Mouse (Mus musculus) limb, embryonic 11.5 days (tissue): ENCODE data around the gene Ctrb1. TPM values are rescaled to one million over a fixed set of nuclear protein-coding genes. Genes with fewer than 3 reads are reported as not detected.
A peak's percentile ranks its signal among the peaks of the same experiment; 100 is the strongest.

Experiments used
- ATAC-seq: fragments of 200-750 bp; cut with Nextera tagmentation; 2 replicates; pipeline ENCODE4 v1.8.0; 2017; ENCODE audit warnings: low read depth; ENCODE audit not compliant: insufficient number of reproducible peaks, low FRiP score, low TSS enrichment
- DNase-seq: peaks from one replicate; pipeline ENCODE4 v3.0.0-alpha.2; 2015; ENCODE audit warnings: low spot score
- H3K27ac ChIP-seq: fragments of 300-500 bp; sonication (generic); replicated peaks from 2 replicates; pipeline ENCODE4 v1.5.1; 2014; ENCODE audit warnings: low read depth, mild to moderate bottlenecking, low read length
- H3K27me3 ChIP-seq: fragments of 300-500 bp; sonication (generic); 2 replicates; pipeline ENCODE4 v1.6.1; 2014; ENCODE audit warnings: mild to moderate bottlenecking, low read length, mixed read lengths; ENCODE audit not compliant: control insufficient read depth, insufficient read depth
- H3K36me3 ChIP-seq: fragments of 300-500 bp; sonication (generic); 2 replicates; pipeline ENCODE4 v1.6.1; 2014; ENCODE audit warnings: mild to moderate bottlenecking, low read length, moderate library complexity, mixed read lengths; ENCODE audit not compliant: control insufficient read depth, insufficient read depth
- H3K4me1 ChIP-seq: fragments of 300-500 bp; sonication (generic); 2 replicates; pipeline ENCODE4 v1.6.1; 2014; ENCODE audit warnings: low read length, mixed read lengths; ENCODE audit not compliant: control insufficient read depth, insufficient read depth
- H3K4me2 ChIP-seq: fragments of 300-500 bp; sonication (generic); 2 replicates; pipeline ENCODE4 v1.6.1; 2014; ENCODE audit warnings: low read depth, mild to moderate bottlenecking, moderate library complexity; ENCODE audit not compliant: severe bottlenecking
- H3K4me3 ChIP-seq: fragments of 300-500 bp; sonication (generic); 2 replicates; pipeline ENCODE4 v1.5.1; 2014; ENCODE audit warnings: low read depth, low read length
- H3K9ac ChIP-seq: fragments of 300-500 bp; sonication (generic); 2 replicates; pipeline ENCODE4 v1.6.1; 2014; ENCODE audit warnings: mild to moderate bottlenecking, low read length
- H3K9me3 ChIP-seq: fragments of 300-500 bp; sonication (generic); 2 replicates; pipeline ENCODE4 v1.6.1; 2016; ENCODE audit warnings: low read length; ENCODE audit not compliant: control insufficient read depth
- WGBS: fragments of 180-500 bp; shearing (Covaris S2); extraction: QIAGEN DNeasy Blood & Tissue Kit; methylation state at CpG from one replicate; pipeline ENCODE4 v1.1.7; 2014; 5-methylcytosine and 5-hydroxymethylcytosine counted together
- polyA plus RNA-seq: library from polyadenylated mRNA; unstranded; fragments of >200 nt; fragmentation: Nextera tagmentation; extraction: Ambion mirVana; gene quantifications from 2 replicates; pipeline ENCODE4 v1.2.1, GENCODE M21; 2014

The Ctrb1 gene
- polyA plus RNA-seq, 1 experiment from 2014 or later = not detected

DNA sequence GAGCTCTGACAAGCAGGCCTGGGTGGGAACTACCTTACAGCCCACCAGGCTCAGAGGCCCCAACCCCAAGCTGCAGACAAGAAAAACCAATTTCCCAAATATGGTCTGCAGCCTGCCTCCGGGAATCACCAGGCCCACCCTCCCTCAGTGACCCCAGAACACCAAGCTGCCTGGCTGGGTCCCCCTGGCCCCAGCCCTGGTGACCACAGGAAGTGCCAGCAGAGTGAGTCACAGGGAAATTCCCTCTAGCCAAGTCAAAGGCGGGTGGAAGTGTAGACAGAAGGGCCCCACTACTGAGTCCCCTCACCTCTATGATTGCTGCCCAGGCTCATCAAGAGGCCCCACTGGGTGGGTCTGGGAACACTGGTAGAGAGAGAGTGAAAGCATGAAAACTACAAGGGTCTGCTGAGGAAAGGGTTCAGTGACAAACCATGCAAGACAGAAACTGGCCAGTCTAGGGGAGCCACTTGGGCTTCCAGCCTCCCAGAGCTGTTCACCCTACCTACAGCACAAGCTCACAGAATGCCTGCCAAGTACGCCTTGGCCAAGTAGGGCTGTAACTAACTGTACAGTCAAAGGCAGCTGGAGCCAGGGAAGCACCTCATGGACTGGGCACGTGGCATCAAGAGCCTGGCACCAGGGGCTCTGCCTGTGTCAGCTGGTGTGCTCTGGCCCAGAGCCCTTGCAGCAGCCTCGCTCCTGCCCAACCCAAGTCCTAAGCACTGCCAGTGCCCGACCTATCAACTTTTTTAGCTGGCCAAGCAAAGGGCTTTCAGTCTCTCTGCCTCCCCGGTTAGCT lies 35.5 kb upstream of the Ctrb1 start:
- WGBS = 63% methylated on average over 7 of the region's 7 CpGs
- no peaks in the 10 kb centered on the region for H3K9me3 ChIP-seq
- H3K27me3 ChIP-seq = no peaks in the 10 kb centered on the region
- H3K9ac ChIP-seq = no peak overlapping the region
- no peak for ATAC-seq
- peak; percentile 34 for DNase-seq
- no peak overlapping the region for H3K4me3 ChIP-seq
- peak overlapping the region; percentile 21; the same call in 1 of the 2 replicates for H3K27ac ChIP-seq
- H3K36me3 ChIP-seq = no peaks in the 10 kb centered on the region; the same call in 1 of the 2 replicates
- H3K4me2 ChIP-seq = no peak overlapping the region
- H3K4me1 ChIP-seq = peaks cover 14% of the 10 kb centered on the region

DNA sequence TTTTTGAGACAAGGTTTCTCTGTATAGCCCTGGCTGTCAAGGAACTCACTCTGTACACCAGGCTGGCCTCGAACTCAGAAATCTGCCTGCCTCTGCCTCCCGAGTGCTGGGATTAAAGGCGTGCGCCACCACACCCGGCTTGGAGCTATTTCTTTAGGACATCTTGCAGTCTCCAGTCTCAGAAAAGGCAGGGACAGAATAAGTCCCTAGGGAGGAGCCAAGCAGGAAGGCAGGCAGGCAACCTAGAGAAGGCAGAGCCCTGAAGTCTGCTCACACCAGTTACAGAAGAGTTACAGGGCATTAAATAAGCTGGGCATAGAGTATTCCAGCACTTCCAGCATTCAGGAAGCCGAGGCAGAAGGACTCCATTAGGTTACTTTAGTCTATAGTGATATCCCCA lies 34.5 kb upstream of the Ctrb1 start:
- no peak overlapping the region for H3K9ac ChIP-seq
- no peaks in the 10 kb centered on the region for H3K27me3 ChIP-seq
- no peak overlapping the region for H3K27ac ChIP-seq
- H3K9me3 ChIP-seq = no peaks in the 10 kb centered on the region
- no peak overlapping the region for H3K4me3 ChIP-seq
- H3K4me1 ChIP-seq = peaks cover 9% of the 10 kb centered on the region
- DNase-seq = no peak
- no peaks in the 10 kb centered on the region; the same call in 1 of the 2 replicates for H3K36me3 ChIP-seq
- H3K4me2 ChIP-seq = no peak overlapping the region
- 95% methylated on average over 6 of the region's 6 CpGs for WGBS
- ATAC-seq = no peak

DNA sequence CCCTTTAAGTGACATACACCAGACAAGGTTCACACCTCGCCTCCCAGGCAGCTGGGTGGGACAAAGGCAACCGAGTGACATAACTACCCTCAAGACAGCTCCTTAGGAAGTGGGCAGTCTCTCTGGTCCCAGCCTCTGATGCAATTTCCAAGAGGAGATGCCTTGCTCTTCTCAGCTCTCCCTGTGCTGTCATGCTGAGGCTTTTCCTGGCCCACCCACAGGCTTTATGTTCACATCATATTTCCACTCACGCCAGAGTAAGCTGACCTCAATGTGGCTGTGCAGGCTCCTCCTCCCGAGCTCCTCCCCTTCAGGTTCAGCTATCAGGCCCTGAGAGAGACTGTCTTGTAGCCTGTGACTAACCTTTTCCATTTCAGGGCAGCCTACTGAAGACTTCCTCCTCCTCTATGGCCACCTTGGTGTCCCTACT lies 29.3 kb upstream of the Ctrb1 start:
- DNase-seq = no peak

DNA sequence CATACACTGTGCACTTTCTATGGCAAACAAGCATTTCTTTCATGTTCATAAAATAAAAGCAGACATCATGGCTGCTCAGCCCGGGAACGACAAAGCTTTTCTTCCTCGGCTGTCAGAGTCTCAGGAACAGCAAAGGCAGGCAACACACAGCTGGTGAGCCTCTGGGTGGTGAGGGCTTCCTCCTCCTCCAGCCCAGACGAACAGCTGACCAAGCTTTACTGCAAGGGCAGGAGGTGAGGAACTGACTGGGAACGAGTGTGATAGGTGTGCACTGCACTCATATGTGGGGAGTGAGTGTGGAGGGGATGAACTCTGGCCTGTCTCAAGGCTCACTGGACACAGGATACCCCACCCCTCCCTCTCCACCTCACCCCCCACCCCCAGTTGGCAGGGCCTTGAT lies 28.1 kb upstream of the Ctrb1 start:
- Histone ChIP-seq H3K27ac (no peak overlapping the region), H3K4me3 (no peak overlapping the region), H3K9ac (no peak overlapping the region), H3K4me1 (no peaks in the 10 kb centered on the region), H3K9me3 (no peaks in the 10 kb centered on the region), H3K27me3 (no peaks in the 10 kb centered on the region), H3K4me2 (no peak overlapping the region), H3K36me3 (peaks cover 2% of the 10 kb centered on the region; the same call in 1 of the 2 replicates)
- DNase-seq (no peak), ATAC-seq (no peak)
- 76% methylated on average over 5 of the region's 5 CpGs for whole genome bisulfite sequencing

More for the DNA sequence above, 29.3 kb upstream of the Ctrb1 start:
- Histone ChIP-seq H3K4me3 (no peak overlapping the region), H3K4me1 (no peaks in the 10 kb centered on the region), H3K27me3 (no peaks in the 10 kb centered on the region), H3K9ac (no peak overlapping the region), H3K36me3 (no peaks in the 10 kb centered on the region; the same call in 1 of the 2 replicates), H3K27ac (no peak overlapping the region), H3K9me3 (no peaks in the 10 kb centered on the region), H3K4me2 (no peak overlapping the region)
- no peak for ATAC-seq
- 70% methylated on average over 4 of the region's 4 CpGs for WGBS

DNA sequence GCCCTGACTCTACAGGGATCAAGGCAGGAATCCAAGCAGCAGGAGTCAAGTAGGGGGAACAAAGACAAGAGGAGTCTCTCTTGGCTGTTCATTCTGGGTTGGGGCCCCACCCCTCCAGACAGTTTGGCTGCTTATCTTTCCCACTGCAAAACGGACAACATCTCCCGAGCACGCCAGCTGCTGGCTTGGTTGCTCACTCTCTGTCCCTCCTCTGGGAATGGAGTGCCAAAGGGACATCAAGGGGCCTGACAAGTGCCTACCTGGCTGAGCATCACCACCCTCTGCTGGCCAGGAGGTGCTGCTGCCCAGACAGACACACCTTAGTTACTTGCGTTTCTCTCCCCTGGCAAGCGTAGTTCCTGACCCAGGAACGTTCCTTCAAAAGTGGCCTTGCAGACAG lies 27.1 kb upstream of the Ctrb1 start:
- ATAC-seq (no peak), DNase-seq (no peak)
- Histone ChIP-seq H3K27ac (no peak overlapping the region), H3K27me3 (no peaks in the 10 kb centered on the region), H3K9me3 (no peaks in the 10 kb centered on the region), H3K36me3 (peaks cover 9% of the 10 kb centered on the region; the same call in 1 of the 2 replicates), H3K4me2 (no peak overlapping the region), H3K4me1 (no peaks in the 10 kb centered on the region), H3K4me3 (no peak overlapping the region), H3K9ac (no peak overlapping the region)
- 77% methylated on average over 6 of the region's 6 CpGs for WGBS

DNA sequence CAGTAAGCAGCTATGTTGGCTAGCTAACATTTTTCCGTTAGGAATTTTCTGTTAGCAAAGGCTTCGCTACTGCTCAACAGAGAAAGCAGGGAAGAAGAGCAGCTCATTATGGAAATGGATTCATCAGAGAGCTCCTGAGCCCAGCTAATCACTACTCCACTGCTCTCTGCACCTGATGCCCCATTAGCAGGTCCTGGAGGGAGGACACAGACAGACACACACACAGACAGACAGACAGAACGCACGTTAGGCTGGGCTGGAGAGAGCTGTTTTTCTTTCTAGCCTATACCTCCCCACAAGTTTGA lies 26.6 kb upstream of the Ctrb1 start:
- Histone ChIP-seq H3K9me3 (no peaks in the 10 kb centered on the region), H3K36me3 (peaks cover 10% of the 10 kb centered on the region; the same call in 1 of the 2 replicates), H3K27me3 (no peaks in the 10 kb centered on the region), H3K4me1 (no peaks in the 10 kb centered on the region), H3K27ac (no peak overlapping the region), H3K9ac (no peak overlapping the region), H3K4me2 (no peak overlapping the region), H3K4me3 (no peak overlapping the region)
- DNase-seq (no peak), ATAC-seq (no peak)
- 89% methylated on average over 4 of the region's 4 CpGs for WGBS

DNA sequence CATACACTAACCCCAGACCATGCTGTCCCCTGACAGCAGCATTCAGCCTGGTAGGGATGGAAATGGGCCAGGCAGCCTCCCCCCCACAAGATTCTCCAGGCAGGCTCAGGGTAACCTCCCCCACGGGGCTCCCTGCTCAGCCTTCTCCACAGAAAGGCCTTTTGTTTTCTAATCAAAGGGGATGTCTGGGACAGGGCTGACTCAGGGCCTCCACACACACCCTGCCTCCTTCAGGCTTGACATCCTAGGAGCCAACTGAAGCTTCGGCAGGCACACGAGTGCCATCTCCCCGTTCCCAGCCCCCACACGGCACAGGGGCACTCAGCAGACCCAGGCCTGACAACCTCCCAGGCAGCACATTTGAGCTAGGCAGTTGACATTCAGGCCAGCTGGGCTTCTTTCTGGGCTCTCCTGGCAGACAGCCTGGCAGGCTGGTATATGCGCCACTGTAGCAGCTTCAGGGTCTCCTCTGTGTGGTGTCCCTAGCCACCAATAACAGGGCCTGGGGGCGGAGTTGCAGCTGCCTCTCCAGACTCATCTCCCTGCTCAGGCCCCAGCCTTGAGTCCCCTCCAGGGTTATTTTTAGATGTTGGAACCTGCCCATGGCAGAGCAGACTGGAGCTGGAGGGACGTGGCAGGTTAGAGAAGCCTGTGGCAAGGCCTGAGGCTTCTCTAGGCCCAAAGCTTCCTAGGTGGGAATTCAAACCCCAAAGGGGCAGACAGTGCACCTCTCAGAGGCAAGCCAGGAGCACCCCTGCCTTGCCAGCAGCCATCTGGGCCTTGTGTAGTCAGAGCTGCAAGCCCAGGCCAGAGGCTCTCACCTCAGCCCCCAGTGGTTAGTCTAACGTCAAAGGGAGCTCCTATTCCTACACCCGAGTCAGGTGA lies 26.0 kb upstream of the Ctrb1 start:
- DNase-seq (no peak), ATAC-seq (peak; percentile 40; the same call in 1 of the 2 replicates)
- no peaks in the 10 kb centered on the region for H3K9me3 ChIP-seq
- peaks cover 14% of the 10 kb centered on the region for H3K36me3 ChIP-seq
- H3K27me3 ChIP-seq = no peaks in the 10 kb centered on the region
- 80% methylated on average over 10 of the region's 10 CpGs for WGBS
- H3K9ac ChIP-seq = no peak overlapping the region
- no peak overlapping the region for H3K27ac ChIP-seq
- H3K4me1 ChIP-seq = no peaks in the 10 kb centered on the region
- H3K4me2 ChIP-seq = no peak overlapping the region
- no peak overlapping the region for H3K4me3 ChIP-seq

DNA sequence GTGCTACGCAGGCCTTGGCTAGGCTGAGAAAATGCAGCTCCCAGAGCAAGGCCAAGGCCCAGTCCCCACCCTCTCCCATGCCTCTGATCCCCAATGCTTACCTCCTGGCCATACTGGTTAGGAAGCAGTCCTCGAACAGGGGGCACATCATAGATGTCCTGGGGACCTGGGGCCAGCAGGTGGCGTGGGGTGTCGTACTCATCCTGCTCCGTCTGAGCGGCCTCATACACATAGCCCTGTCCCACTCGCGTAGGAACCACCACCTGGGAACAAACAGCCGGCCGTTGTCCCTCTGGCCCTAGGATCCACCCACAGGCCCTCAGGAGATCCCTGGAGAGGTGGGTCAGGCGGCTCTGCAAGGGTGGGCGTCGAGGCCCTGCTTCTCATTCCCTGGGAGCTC lies 24.7 kb upstream of the Ctrb1 start:
- peaks cover 18% of the 10 kb centered on the region for H3K36me3 ChIP-seq
- WGBS = 87% methylated on average over 13 of the region's 13 CpGs
- ATAC-seq (no peak), DNase-seq (no peak)
- H3K27me3 ChIP-seq = no peaks in the 10 kb centered on the region
- no peak overlapping the region for H3K27ac ChIP-seq
- H3K9me3 ChIP-seq = no peaks in the 10 kb centered on the region
- no peak overlapping the region for H3K4me2 ChIP-seq
- no peaks in the 10 kb centered on the region for H3K4me1 ChIP-seq
- no peak overlapping the region for H3K9ac ChIP-seq
- H3K4me3 ChIP-seq = no peak overlapping the region
